Mouse (Mus musculus) R1 (cell line): ENCODE measurements around the gene Nek1.

Experiments
- DNase-seq: peaks from one replicate; pipeline ENCODE4 v3.0.0-alpha.2; 2018; ENCODE audit warnings: low read depth, low spot score

Gene Nek1

GRCm38 (mm10) chr8:60984260-60985010 is 8.6 kb upstream of the Nek1 start:
- peak; percentile 16 for DNase-seq

GRCm38 (mm10) chr8:60992561-60992909 is 460 bp upstream of the Nek1 start:
- DNase-seq: peak; percentile 91

GRCm38 (mm10) chr8:60993639-60993986 is 618 bp downstream of the Nek1 start:
- DNase-seq: no peak

- no peak for DNase-seq
Measured at GRCm38 (mm10) chr8:60996468-60996867, 3.5 kb downstream of the Nek1 start.

GRCm38 (mm10) chr8:61041951-61042350 is 49.0 kb downstream of the Nek1 start:
- DNase-seq: peak; percentile 49

GRCm38 (mm10) chr8:61043874-61044273 is 50.9 kb downstream of the Nek1 start:
- DNase-seq: no peak

GRCm38 (mm10) chr8:61046816-61047215 is 53.8 kb downstream of the Nek1 start:
- no peak for DNase-seq

GRCm38 (mm10) chr8:61053017-61053416 is 60.0 kb downstream of the Nek1 start:
- DNase-seq: no peak

GRCm38 (mm10) chr8:61054313-61054712 is 61.3 kb downstream of the Nek1 start:
- DNase-seq: no peak

- no peak for DNase-seq
Measured at GRCm38 (mm10) chr8:61056997-61057396, 64.0 kb downstream of the Nek1 start.

GRCm38 (mm10) chr8:61059143-61059542 is 66.1 kb downstream of the Nek1 start:
- DNase-seq: peak; percentile 11

- no peak for DNase-seq
Measured at GRCm38 (mm10) chr8:61060412-61060811, 67.4 kb downstream of the Nek1 start.

GRCm38 (mm10) chr8:61075059-61075458 is 82.1 kb downstream of the Nek1 start:
- no peak for DNase-seq

- no peak for DNase-seq
Measured at GRCm38 (mm10) chr8:61110496-61110895, 117.5 kb downstream of the Nek1 start.

- no peak for DNase-seq
Measured at GRCm38 (mm10) chr8:61111940-61112339, 118.9 kb downstream of the Nek1 start.

GRCm38 (mm10) chr8:61121631-61122030 is 128.6 kb downstream of the Nek1 start:
- no peak for DNase-seq

GRCm38 (mm10) chr8:61127299-61127861 is 134.4 kb downstream of the Nek1 start:
- no peak for DNase-seq

GRCm38 (mm10) chr8:61132561-61133134 is 139.7 kb downstream of the Nek1 start:
- no peak for DNase-seq

GRCm38 (mm10) chr8:61141869-61142268 is 148.9 kb downstream of the Nek1 start:
- DNase-seq: peak; percentile 5

GRCm38 (mm10) chr8:61142302-61142701 is 149.3 kb downstream of the Nek1 start:
- peak; percentile 40 for DNase-seq

GRCm38 (mm10) chr8:61142845-61143244 is 149.8 kb downstream of the Nek1 start:
- DNase-seq: no peak

GRCm38 (mm10) chr8:61148728-61149127 is 155.7 kb downstream of the Nek1 start:
- no peak for DNase-seq

- DNase-seq: no peak
Measured at GRCm38 (mm10) chr8:61150596-61150995, 157.6 kb downstream of the Nek1 start.
